ENCODE assay signal across 21 mouse cellular contexts in the genomic region with DNA sequence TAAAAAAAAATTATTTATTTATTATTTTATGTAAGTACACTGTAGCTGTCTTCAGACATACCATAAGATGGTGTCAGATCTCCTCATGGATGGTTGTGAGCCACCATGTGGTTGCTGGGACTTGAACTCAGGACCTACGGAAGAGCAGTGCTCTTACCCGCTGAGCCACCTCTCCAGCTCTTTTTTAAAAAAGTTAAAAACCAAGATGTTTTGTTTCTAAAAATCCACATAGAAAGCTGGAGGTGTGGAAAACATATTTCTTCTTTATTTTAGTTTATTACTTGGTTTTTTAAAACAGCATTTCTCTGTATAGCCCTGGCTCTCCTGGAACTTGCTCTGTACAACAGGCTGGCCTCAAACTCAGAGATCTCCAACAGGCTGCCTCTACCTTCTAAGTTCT. TPM values are rescaled to one million over a fixed set of nuclear protein-coding genes. Genes with fewer than 3 reads are reported as not detected.
A peak's percentile ranks its signal among the peaks of the same experiment; 100 is the strongest.
DNase-seq lines count a peak whose midpoint lies in the region; ATAC-seq and TF ChIP-seq lines count a peak whose summit lies in the region.
"Had no signal": no experiment of that assay in that cellular context is flagged by ENCODE, and none has a peak within 500 bp of the region (broad histone marks: within the 10 kb centered on the region; RNA-seq: fewer than 3 reads in every experiment).

No protein-coding gene starts in this region.

- TF ChIP-seq POLR2A in MEL (IDR thresholded peaks at IDR 0.05; ENCODE audit: control insufficient read depth in 1 of 2, insufficient read depth in 1 of 2, low read depth in 1 of 2, low read length in 2 of 2, poor library complexity in 1 of 2) = no peak
- no peak for TF ChIP-seq POLR2A in small intestine, adult 2 months (IDR thresholded peaks at IDR 0.05; ENCODE audit: low read depth, low read length)

- no peaks in the 10 kb centered on the region for H3K36me3 ChIP-seq in midbrain, embryonic 11.5 days (ENCODE audit: control insufficient read depth, insufficient read depth, low read length)
- H3K36me3 ChIP-seq in midbrain, embryonic 15.5 days (replicated peaks) = no peaks in the 10 kb centered on the region
- H3K36me3 ChIP-seq in MEL (ENCODE audit: control insufficient read depth in 1 of 2, insufficient read depth in 2 of 2, low read length in 2 of 2) = peaks cover 0 to 14% of the 10 kb centered on the region in 2 experiments; a peak in 2 of 4 replicates
- no peaks in the 10 kb centered on the region for H3K36me3 ChIP-seq in small intestine, adult 2 months (ENCODE audit: control insufficient read depth, insufficient read depth, low read length)
- no peaks in the 10 kb centered on the region for H3K36me3 ChIP-seq in liver, embryonic 11.5 days (ENCODE audit: control insufficient read depth, insufficient read depth, low read length)
- H3K36me3 ChIP-seq: G1E had no signal

- H3K9ac ChIP-seq in midbrain, embryonic 11.5 days (ENCODE audit: low read length) = no peak overlapping the region
- H3K9ac ChIP-seq in midbrain, embryonic 15.5 days = no peak overlapping the region
- no peak overlapping the region for H3K9ac ChIP-seq in MEL (ENCODE audit: control insufficient read depth, low read depth, low read length, poor library complexity, severe bottlenecking)
- H3K9ac ChIP-seq in liver, embryonic 11.5 days (ENCODE audit: low read depth, low read length) = no peak overlapping the region

- H3K4me3 ChIP-seq in midbrain, embryonic 11.5 days (ENCODE audit: low read depth, low read length) = no peak overlapping the region
- H3K4me3 ChIP-seq in midbrain, embryonic 15.5 days = no peak overlapping the region
- no peak overlapping the region for H3K4me3 ChIP-seq in MEL (ENCODE audit: control insufficient read depth in 1 of 2, insufficient read depth in 1 of 2, low read depth in 2 of 2, low read length in 2 of 2)
- no peak overlapping the region for H3K4me3 ChIP-seq in small intestine, adult 2 months (ENCODE audit: low read depth, low read length)
- no peak overlapping the region for H3K4me3 ChIP-seq in liver, embryonic 11.5 days (ENCODE audit: low read depth, low read length)

- H3K4me1 ChIP-seq in midbrain, embryonic 11.5 days (ENCODE audit: control insufficient read depth, insufficient read depth, low read length) = peaks cover 3% of the 10 kb centered on the region; the same call in 1 of the 2 replicates
- peaks cover 13% of the 10 kb centered on the region for H3K4me1 ChIP-seq in midbrain, embryonic 15.5 days
- peaks cover 0 to 27% of the 10 kb centered on the region in 2 experiments; a peak in 3 of 4 replicates for H3K4me1 ChIP-seq in MEL (ENCODE audit: control insufficient read depth in 1 of 2, insufficient read depth in 2 of 2, low read length in 2 of 2)
- peaks cover 19% of the 10 kb centered on the region; the same call in 1 of the 2 replicates for H3K4me1 ChIP-seq in small intestine, adult 2 months (ENCODE audit: control insufficient read depth, insufficient read depth, insufficient read length, low read length)
- peaks cover 21% of the 10 kb centered on the region for H3K4me1 ChIP-seq in liver, embryonic 11.5 days (replicated peaks; ENCODE audit: control insufficient read depth, insufficient read depth, low read length)

- H3K9me3 ChIP-seq in midbrain, embryonic 11.5 days (ENCODE audit: control insufficient read depth, low read length) = no peaks in the 10 kb centered on the region
- no peaks in the 10 kb centered on the region for H3K9me3 ChIP-seq in midbrain, embryonic 15.5 days
- no peaks in the 10 kb centered on the region for H3K9me3 ChIP-seq in MEL (replicated peaks; ENCODE audit: insufficient read depth, low read length)
- H3K9me3 ChIP-seq in liver, embryonic 11.5 days (ENCODE audit: control insufficient read depth, low read length) = no peaks in the 10 kb centered on the region
- H3K9me3 ChIP-seq: G1E had no signal

- peak; percentile 51 for DNase-seq in midbrain, embryonic 11.5 days (ENCODE audit: low spot score, missing footprints)
- no peak for DNase-seq in MEL (ENCODE audit: low read depth, low spot score)
- no peak for DNase-seq in liver, embryonic 11.5 days (ENCODE audit: low spot score)
- DNase-seq in thymus, postnatal 25 days = no peak
- DNase-seq: adrenal gland, adult 2 months; adrenal gland, adult 8-10 months; adrenal gland, postnatal 10 days; adrenal gland, postnatal 14 days; adrenal gland, postnatal 25 days; adrenal gland, postnatal 36 days; B cell, adult 2 months; cerebellum, adult 11 months; cerebellum, adult 11-12 months; cerebellum, adult 18-20 months; cerebellum, adult 2 months had no signal

- ATAC-seq in midbrain, embryonic 11.5 days (ENCODE audit: low FRiP score) = no peak
- no peak for ATAC-seq in midbrain, embryonic 15.5 days (replicated peaks)
- no peak for ATAC-seq in liver, embryonic 11.5 days (replicated peaks; ENCODE audit: low FRiP score)
- ATAC-seq: activated CD4-positive, CD25-positive, alpha-beta regulatory T cell, adult 4 months; CD4-positive, CD25-positive, alpha-beta regulatory T cell, adult 4 months; Patski had no signal

- H3K27me3 ChIP-seq in midbrain, embryonic 11.5 days (ENCODE audit: control insufficient read depth, insufficient read depth, low read length) = no peaks in the 10 kb centered on the region
- no peaks in the 10 kb centered on the region for H3K27me3 ChIP-seq in midbrain, embryonic 15.5 days (replicated peaks)
- H3K27me3 ChIP-seq in MEL (ENCODE audit: control insufficient read depth in 1 of 2, insufficient read depth in 2 of 2, low read length in 2 of 2) = no peaks in the 10 kb centered on the region
- 0 out of 2 replicates have a peak, but pooled peaks cover 4% of the 10 kb centered on the region for H3K27me3 ChIP-seq in small intestine, adult 2 months (ENCODE audit: control insufficient read depth, insufficient read depth, low read length)
- H3K27me3 ChIP-seq in liver, embryonic 11.5 days (replicated peaks; ENCODE audit: control insufficient read depth, insufficient read depth, low read length) = peaks cover 4% of the 10 kb centered on the region; the same call in 1 of the 2 replicates
- H3K27me3 ChIP-seq: Patski had no signal

- no peak for TF ChIP-seq RAD21 in MEL (IDR thresholded peaks at IDR 0.05; ENCODE audit: low read depth, low read length)

- WGBS in midbrain, embryonic 11.5 days = 96% methylated on average over 2 of the region's 2 CpGs
- over 99% methylated on average over 2 of the region's 2 CpGs for WGBS in midbrain, embryonic 15.5 days
- WGBS in small intestine, adult 2 months = 94% methylated on average over 2 of the region's 2 CpGs
- WGBS in liver, embryonic 11.5 days = 94% methylated on average over 2 of the region's 2 CpGs

- H3K79me2 ChIP-seq in MEL (ENCODE audit: control insufficient read depth, insufficient read depth, low read length, poor library complexity) = no peaks in the 10 kb centered on the region

- no peak overlapping the region for H3K27ac ChIP-seq in midbrain, embryonic 11.5 days (ENCODE audit: low read depth, low read length)
- no peak overlapping the region for H3K27ac ChIP-seq in midbrain, embryonic 15.5 days
- H3K27ac ChIP-seq in MEL (ENCODE audit: control insufficient read depth, low read depth, low read length) = no peak overlapping the region
- H3K27ac ChIP-seq in small intestine, adult 2 months (ENCODE audit: insufficient read depth, low read depth, low read length) = 0 out of 2 replicates have a peak overlapping the region, but pooled peaks have one; percentile 20
- no peak overlapping the region for H3K27ac ChIP-seq in liver, embryonic 11.5 days (ENCODE audit: low read depth, low read length)

- TF ChIP-seq CTCF in MEL (IDR thresholded peaks at IDR 0.05 in 2 of 3, conservative IDR thresholded peaks at IDR 0.05 in 1 of 3; ENCODE audit: control insufficient read depth in 1 of 3, insufficient read depth in 1 of 3, low read depth in 2 of 3, low read length in 3 of 3, poor library complexity in 1 of 3, severe bottlenecking in 1 of 3) = no peak
- TF ChIP-seq CTCF in small intestine, adult 2 months (IDR thresholded peaks at IDR 0.05; ENCODE audit: extremely low read depth, insufficient read length, insufficient replicate concordance, low read depth, low read length) = no peak

- no peak for TF ChIP-seq EP300 in MEL (IDR thresholded peaks at IDR 0.05; ENCODE audit: low read depth in 1 of 2, low read length in 2 of 2)

- no peak overlapping the region for H3K4me2 ChIP-seq in midbrain, embryonic 11.5 days
- no peak overlapping the region for H3K4me2 ChIP-seq in midbrain, embryonic 15.5 days
- H3K4me2 ChIP-seq in liver, embryonic 11.5 days = no peak overlapping the region

TF ChIP-seq in MEL, 35 proteins besides CTCF, POLR2A, EP300 and RAD21:
- TF ChIP-seq TBP (IDR thresholded peaks at IDR 0.05; ENCODE audit: low read depth, low read length) (peak; percentile 67), ZMIZ1 (IDR thresholded peaks at IDR 0.05; ENCODE audit: low read depth, low read length) (no peak)

RNA-seq across cellular contexts. Expression of gene Spire2, which starts 4.0 kb away (rescaled TPM):
- polyA plus RNA-seq in midbrain, embryonic 11.5 days (2014; fragmentation: Nextera tagmentation; extraction: Ambion mirVana) = 9.2 and 13.2 TPM in 2 replicates
- 44.0 and 44.8 TPM in 2 replicates for polyA plus RNA-seq in midbrain, embryonic 15.5 days (2015; fragmentation: Nextera tagmentation; extraction: Ambion mirVana)
- total RNA-seq in MEL (2012; rRNA removed) = 1.1 and 2.8 TPM in 2 replicates
- polyA plus RNA-seq in MEL (2012; ENCODE audit: insufficient read depth in 1 of 2, insufficient read length in 2 of 2, low read depth in 1 of 2, low replicate concordance in 2 of 2, missing spikeins in 1 of 2) = 1 to 10 TPM in 1 of 2 experiments, not detected in 1; 5.4 TPM
- polyA plus RNA-seq in small intestine, adult 2 months (2012; rRNA removed) = 20.9 and 56.2 TPM in 2 replicates
- polyA plus RNA-seq in liver, embryonic 11.5 days (2014; fragmentation: Nextera tagmentation; extraction: Ambion mirVana) = 6.5 and 6.7 TPM in 2 replicates
- polyA plus RNA-seq: activated CD4-positive, CD25-positive, alpha-beta regulatory T cell, adult 4 months; CD4-positive, CD25-positive, alpha-beta regulatory T cell, adult 4 months had no signal

RNA-seq across cellular contexts. Expression of gene Fanca, which starts 10.2 kb away (rescaled TPM):
- polyA plus RNA-seq in midbrain, embryonic 11.5 days (2014; fragmentation: Nextera tagmentation; extraction: Ambion mirVana) = 31.5 and 33.1 TPM in 2 replicates
- 6.4 and 9.8 TPM in 2 replicates for polyA plus RNA-seq in midbrain, embryonic 15.5 days (2015; fragmentation: Nextera tagmentation; extraction: Ambion mirVana)
- total RNA-seq in MEL (2012; rRNA removed) = 22.9 and 32.2 TPM in 2 replicates
- 10 to 100 TPM in 1 of 2 experiments, not detected in 1; 75.9 TPM for polyA plus RNA-seq in MEL (2012; ENCODE audit: insufficient read depth in 1 of 2, insufficient read length in 2 of 2, low read depth in 1 of 2, low replicate concordance in 2 of 2, missing spikeins in 1 of 2)
- 10.9 and 14.1 TPM in 2 replicates for polyA plus RNA-seq in small intestine, adult 2 months (2012; rRNA removed)
- polyA plus RNA-seq in liver, embryonic 11.5 days (2014; fragmentation: Nextera tagmentation; extraction: Ambion mirVana) = 39.7 and 46.8 TPM in 2 replicates

RNA-seq across cellular contexts. Expression of gene Tcf25, which starts 45.0 kb away (rescaled TPM):
- 171 and 181 TPM in 2 replicates for polyA plus RNA-seq in midbrain, embryonic 11.5 days (2014; fragmentation: Nextera tagmentation; extraction: Ambion mirVana)
- 324 and 331 TPM in 2 replicates for polyA plus RNA-seq in midbrain, embryonic 15.5 days (2015; fragmentation: Nextera tagmentation; extraction: Ambion mirVana)
- total RNA-seq in MEL (2012; rRNA removed) = 107 TPM in 2 replicates
- 100 to 1,000 TPM in 1 of 2 experiments, not detected in 1; 327 TPM for polyA plus RNA-seq in MEL (2012; ENCODE audit: insufficient read depth in 1 of 2, insufficient read length in 2 of 2, low read depth in 1 of 2, low replicate concordance in 2 of 2, missing spikeins in 1 of 2)
- polyA plus RNA-seq in small intestine, adult 2 months (2012; rRNA removed) = 82.6 and 128 TPM in 2 replicates
- 136 and 147 TPM in 2 replicates for polyA plus RNA-seq in liver, embryonic 11.5 days (2014; fragmentation: Nextera tagmentation; extraction: Ambion mirVana)
